Mouse (Mus musculus) frontal cortex, postnatal 10 days (tissue): ENCODE results near the gene Agbl1.
"Not testable (repeated sequence)": the region's sequence is repeated elsewhere in the genome, so short reads cannot be mapped to it uniquely, and the experiment has no call there.

Experiments
- DNase-seq, 2 experiments: peaks; one replicate each; pipeline ENCODE4 v3.0.0; 2022; ENCODE audit warnings: low spot score in 2 of 2, mixed read lengths in 1 of 2

Agbl1 gene

GRCm38 (mm10) chr7:76594566-76595079 is 364.9 kb downstream of the Agbl1 start:
- DNase-seq = no peak

GRCm38 (mm10) chr7:76597812-76598211 is 368.1 kb downstream of the Agbl1 start:
- DNase-seq = no peak

- no peak for DNase-seq
These were observed 370.5 kb downstream of the Agbl1 start for GRCm38 (mm10) chr7:76600050-76600690.

- no peak for DNase-seq
These were observed 399.8 kb downstream of the Agbl1 start for GRCm38 (mm10) chr7:76629528-76629927.

- DNase-seq = no peak
These were observed 421.3 kb downstream of the Agbl1 start for GRCm38 (mm10) chr7:76650984-76651383.

GRCm38 (mm10) chr7:76661072-76661471 is 431.4 kb downstream of the Agbl1 start:
- DNase-seq = no peak

- no peak for DNase-seq
These were observed 445.2 kb downstream of the Agbl1 start for GRCm38 (mm10) chr7:76674856-76675255.

- no peak for DNase-seq
These were observed 471.5 kb downstream of the Agbl1 start for GRCm38 (mm10) chr7:76701224-76701623.

GRCm38 (mm10) chr7:76732220-76732619 is 502.5 kb downstream of the Agbl1 start:
- DNase-seq = not testable (repeated sequence)

- no peak for DNase-seq
These were observed 547.7 kb downstream of the Agbl1 start for GRCm38 (mm10) chr7:76777237-76777855.

- no peak for DNase-seq
These were observed 550.8 kb downstream of the Agbl1 start for GRCm38 (mm10) chr7:76780446-76780845.

GRCm38 (mm10) chr7:76788561-76789306 is 559.0 kb downstream of the Agbl1 start:
- no peak for DNase-seq

- DNase-seq = no peak
These were observed 560.4 kb downstream of the Agbl1 start for GRCm38 (mm10) chr7:76790041-76790440.

GRCm38 (mm10) chr7:76791247-76791646 is 561.6 kb downstream of the Agbl1 start:
- DNase-seq = peak in 1 of 2 experiments; percentile 5

- no peak for DNase-seq
These were observed 580.3 kb downstream of the Agbl1 start for GRCm38 (mm10) chr7:76810003-76810402.

GRCm38 (mm10) chr7:76820571-76820970 is 590.9 kb downstream of the Agbl1 start:
- no peak for DNase-seq

- DNase-seq = no peak
These were observed 612.5 kb downstream of the Agbl1 start for GRCm38 (mm10) chr7:76842146-76842545.

- no peak for DNase-seq
These were observed 659.9 kb downstream of the Agbl1 start for GRCm38 (mm10) chr7:76889416-76890209.

- DNase-seq = no peak
These were observed 674.4 kb downstream of the Agbl1 start for GRCm38 (mm10) chr7:76904096-76904495.

- DNase-seq = no peak
These were observed 682.0 kb downstream of the Agbl1 start for GRCm38 (mm10) chr7:76911672-76912071.

GRCm38 (mm10) chr7:76918871-76919270 is 689.2 kb downstream of the Agbl1 start:
- DNase-seq = no peak

- DNase-seq = no peak
These were observed 692.0 kb downstream of the Agbl1 start for GRCm38 (mm10) chr7:76921671-76922070.
